Mouse (Mus musculus): ENCODE data around the gene Tiam1.

DNA sequence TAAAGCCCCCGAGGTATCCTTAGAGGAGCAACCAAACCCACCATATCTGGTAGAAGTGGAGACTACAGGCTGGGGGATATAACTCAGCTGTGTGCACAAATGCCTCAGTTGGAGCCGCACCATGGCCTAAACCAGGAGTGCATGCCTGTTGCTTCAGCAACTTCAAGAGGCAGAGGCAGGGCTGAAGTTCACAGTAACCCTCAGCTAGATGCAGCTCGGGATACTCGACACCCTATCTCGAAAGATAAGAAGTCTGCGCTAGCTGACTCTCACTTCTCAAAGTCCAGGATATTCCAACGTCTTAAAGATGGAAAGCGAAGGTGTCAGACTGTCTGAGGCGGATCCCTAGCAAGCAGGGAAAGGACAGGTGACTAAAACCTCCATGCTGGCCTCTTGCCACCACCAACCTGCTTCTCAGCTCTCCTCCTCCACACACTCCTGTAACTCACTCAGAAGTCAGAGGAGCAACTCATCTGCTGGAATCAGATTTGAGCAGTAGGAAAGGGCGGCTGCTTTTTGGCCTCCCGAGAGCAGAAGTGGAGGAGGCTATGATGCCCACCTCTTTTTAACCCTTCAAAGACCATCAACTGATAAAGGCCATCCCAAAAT lies 52.4 kb downstream of the Tiam1 start:
- TF ChIP-seq POLR2A (IDR thresholded peaks at IDR 0.05; ENCODE audit: control insufficient read depth, extremely low read depth, insufficient read depth, low read length, poor library complexity), result no peak
- no peak for TF ChIP-seq CTCF (IDR thresholded peaks at IDR 0.05; ENCODE audit: borderline replicate concordance, control insufficient read depth, extremely low read depth, insufficient read depth, low read length, poor library complexity)
